Mouse (Mus musculus) bone marrow macrophage, adult 2 months (primary cell): Measurements from ENCODE around the gene Mcoln3. TPM values are rescaled to one million over a fixed set of nuclear protein-coding genes. Genes with fewer than 3 reads are reported as not detected.
A peak's percentile ranks its signal among the peaks of the same experiment; 100 is the strongest.

ENCODE experiments used
- H3K27ac ChIP-seq: 2 replicates; pipeline ENCODE4 v1.5.1; 2012; ENCODE audit warnings: low read depth, low read length; ENCODE audit not compliant: insufficient read depth
- H3K4me1 ChIP-seq: 2 replicates; pipeline ENCODE4 v1.6.1; 2012; ENCODE audit warnings: low read length; ENCODE audit not compliant: control insufficient read depth, insufficient read depth
- H3K4me3 ChIP-seq: 2 replicates; pipeline ENCODE4 v1.5.1; 2012; ENCODE audit warnings: mild to moderate bottlenecking, low read length, moderate library complexity; ENCODE audit not compliant: insufficient read depth
- CTCF ChIP-seq: IDR thresholded peaks from 2 replicates; pipeline ENCODE4 v1.5.1; 2012; ENCODE audit warnings: low read depth, mild to moderate bottlenecking, low read length, moderate library complexity
- POLR2A ChIP-seq: IDR thresholded peaks from 2 replicates; pipeline ENCODE4 v1.6.1; 2012; ENCODE audit warnings: mild to moderate bottlenecking, low read depth, low read length, borderline replicate concordance
- polyA plus RNA-seq: library from polyadenylated mRNA; stranded (reverse); fragments of >200 nt; gene quantifications from 2 replicates; pipeline ENCODE4 v1.2.4, GENCODE M21; 2012; ENCODE audit not compliant: missing spikeins, insufficient read depth, insufficient read length

Mcoln3 gene
- polyA plus RNA-seq, 1 experiment: 4.7 TPM

DNA sequence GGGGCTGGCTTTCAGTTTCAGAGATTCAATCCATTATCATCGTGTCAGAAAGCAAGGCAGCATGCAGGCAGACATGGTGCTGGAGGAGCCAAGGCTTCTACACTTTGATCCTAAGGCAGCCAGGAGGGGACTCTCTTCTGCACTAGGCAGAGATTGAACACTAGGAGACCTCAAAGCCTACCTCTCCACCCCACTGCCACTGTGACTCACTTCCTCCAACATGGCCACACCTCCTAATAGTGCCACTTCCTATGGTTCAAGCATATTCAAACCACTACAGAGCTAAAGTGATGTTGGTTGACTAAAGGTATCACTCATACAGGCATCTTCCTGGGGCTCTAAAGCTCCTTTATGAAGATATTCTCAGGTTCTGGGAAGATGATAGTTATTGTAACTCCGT is 42.1 kb downstream of the Mcoln3 start:
- no peak for TF ChIP-seq CTCF
- no peak for TF ChIP-seq POLR2A

DNA sequence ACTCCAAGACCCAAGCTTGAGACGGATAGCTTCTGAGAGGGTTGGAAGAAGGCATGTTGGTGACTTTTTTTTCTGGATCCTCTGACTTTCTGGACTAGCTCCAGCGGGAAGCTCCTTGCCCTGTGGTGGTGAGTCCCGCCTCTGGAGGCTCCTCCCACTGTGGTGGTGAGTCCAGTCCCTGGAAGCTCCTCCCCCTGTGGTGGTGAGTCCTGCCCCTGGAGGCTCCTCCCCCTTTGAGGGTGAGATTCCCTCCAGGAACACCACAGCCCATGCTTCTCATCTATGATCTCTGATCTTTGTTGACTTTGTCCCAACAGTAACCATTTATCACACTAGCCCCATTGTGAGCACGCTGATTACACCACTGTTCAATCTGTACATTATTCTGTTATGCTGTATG is 44.9 kb downstream of the Mcoln3 start:
- Histone ChIP-seq H3K4me3 (no peak overlapping the region), H3K4me1 (peaks cover 30% of the 10 kb centered on the region), H3K27ac (no peak overlapping the region)
- TF ChIP-seq POLR2A: no peak
- no peak for TF ChIP-seq CTCF

More for the DNA sequence above, 42.1 kb downstream of the Mcoln3 start:
- no peak overlapping the region for H3K4me3 ChIP-seq
- H3K27ac ChIP-seq: peak overlapping the region; percentile 32; the same call in 1 of the 2 replicates
- peaks cover 48% of the 10 kb centered on the region for H3K4me1 ChIP-seq

DNA sequence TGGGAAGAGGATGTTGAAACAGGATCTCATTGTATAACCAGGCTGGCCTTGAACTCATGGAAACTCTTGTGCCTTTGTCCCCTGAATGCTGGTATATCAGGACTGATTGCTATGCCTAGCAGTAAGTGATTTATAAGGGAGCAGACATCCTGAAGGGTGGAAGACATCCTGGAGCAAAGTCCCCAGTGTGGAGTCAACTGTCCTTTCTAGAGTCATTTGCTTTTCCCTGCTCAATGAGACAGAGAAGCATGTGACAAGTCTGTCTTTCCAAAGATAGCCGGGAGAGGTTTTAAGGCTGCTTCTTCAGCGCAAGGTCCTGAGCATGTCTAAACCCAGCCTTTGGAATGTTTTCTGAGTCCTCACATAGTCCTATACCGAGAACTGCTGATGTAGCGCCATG is 52.1 kb downstream of the Mcoln3 start:
- H3K4me3 ChIP-seq: no peak overlapping the region
- H3K4me1 ChIP-seq: 0 out of 2 replicates have a peak, but pooled peaks cover 2% of the 10 kb centered on the region
- TF ChIP-seq POLR2A: no peak
- no peak for TF ChIP-seq CTCF
- H3K27ac ChIP-seq: no peak overlapping the region

DNA sequence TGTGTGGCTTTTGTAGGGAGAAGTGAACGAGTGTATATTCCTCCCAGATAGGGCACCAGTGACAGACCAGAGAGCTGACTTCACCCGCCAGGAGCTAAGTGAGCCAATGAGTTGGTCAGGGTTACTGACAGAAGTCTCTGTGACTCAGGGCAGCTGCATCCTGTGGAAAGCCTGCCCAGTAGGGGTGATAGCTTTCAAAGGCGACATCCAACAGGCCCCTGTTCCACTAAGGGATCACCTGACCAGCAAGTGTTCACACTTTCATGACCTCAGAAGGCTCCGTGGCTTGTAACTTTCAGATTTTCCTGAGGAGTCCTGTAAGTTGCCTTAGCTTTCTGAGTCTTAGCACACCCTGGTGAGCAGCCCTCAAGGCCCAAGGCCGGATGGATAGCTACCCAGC is 55.8 kb downstream of the Mcoln3 start:
- TF ChIP-seq POLR2A: no peak
- TF ChIP-seq CTCF: no peak

DNA sequence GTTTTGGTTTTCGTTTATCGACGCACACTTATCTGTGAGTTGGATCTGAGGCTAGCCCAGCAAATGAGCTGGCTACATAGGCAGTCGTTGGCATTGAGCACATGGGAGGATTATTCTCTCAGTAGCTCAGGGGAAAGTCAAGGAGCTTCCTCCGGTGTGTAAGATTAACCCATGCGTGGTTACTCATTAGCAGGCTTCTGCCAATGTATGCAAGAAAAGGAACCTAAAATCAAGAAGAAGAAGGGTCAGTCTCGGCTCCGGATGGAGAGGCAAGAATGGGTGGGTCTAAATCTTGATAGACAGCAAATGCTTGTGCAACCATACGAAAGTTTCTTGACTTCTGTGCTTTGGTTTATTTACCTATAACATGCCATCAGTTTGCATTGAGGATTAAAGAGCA is 57.0 kb downstream of the Mcoln3 start:
- no peak overlapping the region for H3K27ac ChIP-seq
- H3K4me3 ChIP-seq: no peak overlapping the region
- peaks cover 10% of the 10 kb centered on the region for H3K4me1 ChIP-seq
- TF ChIP-seq POLR2A (no peak), CTCF (no peak)

More for the DNA sequence above, 55.8 kb downstream of the Mcoln3 start:
- peaks cover 12% of the 10 kb centered on the region for H3K4me1 ChIP-seq
- no peak overlapping the region for H3K4me3 ChIP-seq
- no peak overlapping the region for H3K27ac ChIP-seq

DNA sequence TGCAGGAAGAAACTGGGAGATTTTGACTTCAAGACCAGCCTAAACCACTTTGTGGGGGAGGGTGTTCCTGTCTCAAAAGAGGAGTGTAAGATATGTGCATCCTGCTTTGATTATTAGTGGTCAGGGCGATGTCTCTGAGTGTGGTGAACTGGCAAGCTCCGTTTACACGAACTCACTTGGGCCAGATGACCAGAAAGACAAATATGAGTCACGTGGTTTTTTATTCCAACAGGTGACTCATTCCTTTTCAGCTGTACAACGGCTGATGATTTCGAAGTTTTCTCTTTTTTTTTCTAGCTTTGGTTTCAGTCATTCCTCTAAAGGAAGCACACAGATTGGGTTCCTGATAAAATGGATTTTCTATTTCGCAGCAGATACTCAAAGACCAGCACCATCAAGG is 60.0 kb downstream of the Mcoln3 start:
- Histone ChIP-seq H3K4me1 (peaks cover 10% of the 10 kb centered on the region), H3K27ac (no peak overlapping the region), H3K4me3 (no peak overlapping the region)
- no peak for TF ChIP-seq CTCF
- no peak for TF ChIP-seq POLR2A

DNA sequence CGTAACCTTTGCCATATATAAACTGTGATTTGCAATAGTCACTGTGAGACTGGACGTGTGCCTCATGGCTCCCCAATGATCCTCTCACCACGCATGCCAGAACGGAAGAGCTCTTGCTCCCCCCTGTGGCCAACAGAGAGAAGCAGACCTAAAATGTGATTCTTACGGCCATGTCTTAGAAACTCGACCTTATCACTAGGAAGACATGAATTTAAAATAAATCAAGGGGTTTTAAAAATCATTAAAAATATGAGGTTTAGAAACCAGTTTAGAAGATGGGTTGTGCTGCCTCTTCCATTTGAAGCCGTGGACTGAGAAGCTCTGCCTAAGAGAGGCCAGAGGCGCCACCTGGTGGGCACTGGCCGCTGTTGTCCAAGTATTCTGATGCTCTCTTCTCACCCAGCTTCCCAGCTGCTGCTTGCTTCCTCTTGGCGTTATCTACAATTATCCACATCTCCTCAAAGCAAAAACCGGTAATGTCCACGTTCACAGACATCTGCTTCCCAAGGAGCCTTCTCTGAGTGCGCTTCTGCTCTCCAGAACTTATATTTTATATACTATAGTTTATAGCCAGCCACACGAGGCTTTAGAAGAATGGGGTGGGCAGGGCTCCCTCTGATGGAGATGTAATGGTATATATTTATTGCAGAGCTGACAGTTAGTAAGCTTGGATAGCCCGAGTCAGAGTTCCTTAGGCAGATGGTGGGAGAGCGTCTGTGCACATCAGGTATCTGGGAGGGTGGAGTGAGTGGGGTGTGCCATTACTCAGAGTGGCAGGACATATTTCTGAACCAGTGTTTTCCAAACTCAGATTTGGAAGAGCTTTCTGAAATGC is 60.7 kb downstream of the Mcoln3 start:
- Histone ChIP-seq H3K27ac (no peak overlapping the region), H3K4me3 (no peak overlapping the region), H3K4me1 (peaks cover 10% of the 10 kb centered on the region)
- TF ChIP-seq CTCF (peak; percentile 100), POLR2A (no peak)

DNA sequence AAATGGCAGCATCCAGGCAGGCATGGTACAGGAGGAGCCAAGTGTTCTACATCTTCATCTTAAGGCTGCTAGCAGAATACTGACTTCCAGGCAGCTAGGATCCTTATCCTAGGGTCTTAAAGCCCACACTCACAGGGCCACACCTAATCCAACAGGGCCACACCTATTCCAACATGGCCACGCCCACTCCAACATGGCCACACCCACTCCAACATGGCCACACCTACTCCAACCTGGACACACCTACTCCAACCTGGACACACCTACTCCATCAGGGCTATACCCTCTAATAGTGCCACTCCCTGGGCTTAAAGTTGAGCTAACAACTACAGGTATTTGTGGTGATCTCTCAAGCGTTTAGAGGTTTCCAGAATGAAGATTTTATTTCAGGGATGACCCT is 63.1 kb downstream of the Mcoln3 start:
- TF ChIP-seq POLR2A: no peak
- TF ChIP-seq CTCF: no peak
- Histone ChIP-seq H3K27ac (no peak overlapping the region), H3K4me3 (no peak overlapping the region), H3K4me1 (peaks cover 10% of the 10 kb centered on the region)

DNA sequence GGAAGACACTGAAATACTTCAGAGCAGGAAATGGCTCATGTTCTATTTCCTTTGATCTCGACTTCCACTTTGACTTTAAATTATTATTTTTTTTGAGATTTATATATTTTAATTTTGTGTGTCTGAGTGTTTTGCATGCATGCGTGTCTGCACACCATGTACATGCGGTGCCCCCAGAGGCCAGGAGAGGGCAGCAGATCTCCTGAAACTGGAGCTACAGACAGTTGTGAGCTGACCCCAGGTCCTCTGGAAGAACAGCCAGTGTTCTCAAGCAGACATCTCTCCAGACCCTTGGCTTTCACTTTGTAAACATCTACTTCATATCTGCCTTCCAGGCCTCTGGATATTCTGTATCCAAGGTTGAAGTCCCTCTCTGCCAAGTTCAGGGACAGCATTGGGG is 63.7 kb downstream of the Mcoln3 start:
- H3K27ac ChIP-seq: no peak overlapping the region
- TF ChIP-seq POLR2A: no peak
- TF ChIP-seq CTCF: peak; percentile 62
- peaks cover 10% of the 10 kb centered on the region for H3K4me1 ChIP-seq
- no peak overlapping the region for H3K4me3 ChIP-seq

DNA sequence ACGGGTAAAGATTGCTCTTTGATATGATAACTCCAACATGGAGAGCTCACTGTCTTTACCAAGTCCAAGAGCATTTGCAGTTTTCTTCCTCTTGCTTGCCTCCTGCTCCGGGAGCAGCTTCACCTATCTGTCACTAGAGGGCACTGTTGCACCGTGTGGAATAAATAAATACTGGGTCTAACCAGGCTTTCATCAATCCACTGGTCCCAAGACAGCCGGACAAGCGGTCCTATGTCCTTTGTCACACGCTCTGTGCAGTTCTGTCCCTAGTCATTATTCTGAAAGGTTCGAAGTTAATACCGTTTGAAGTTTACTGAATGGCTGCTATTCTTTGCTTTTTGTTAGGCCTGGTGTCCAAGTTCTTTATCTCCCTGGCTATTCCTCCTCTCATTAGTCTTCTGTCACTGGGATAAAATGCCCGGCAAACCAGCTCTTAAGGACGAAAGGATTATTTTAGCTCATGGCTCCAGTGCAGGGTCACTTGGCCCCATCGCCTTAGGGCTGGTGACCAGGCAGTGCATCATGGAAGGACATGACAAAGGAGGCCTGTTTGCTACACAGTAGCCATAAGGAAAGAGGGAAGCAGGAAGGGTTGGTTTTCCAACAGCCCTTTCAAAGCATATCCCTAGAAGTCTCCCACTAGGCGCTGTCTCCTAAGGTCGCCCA is 67.9 kb downstream of the Mcoln3 start:
- no peaks in the 10 kb centered on the region for H3K4me1 ChIP-seq
- no peak overlapping the region for H3K4me3 ChIP-seq
- H3K27ac ChIP-seq: no peak overlapping the region
- TF ChIP-seq CTCF: peak; percentile 78
- no peak for TF ChIP-seq POLR2A
